Mouse (Mus musculus) adrenal gland, adult 8-10 months (tissue): ENCODE results near the gene Pikfyve. TPM values are rescaled to one million over a fixed set of nuclear protein-coding genes. Genes with fewer than 3 reads are reported as not detected.

Experiments
- DNase-seq: peaks from one replicate; pipeline ENCODE4 v3.0.0; 2022
- total RNA-seq, 4 experiments: library from RNA; stranded (reverse); gene quantifications; 2 replicates each; pipeline ENCODE4 v1.2.4; 2022

The Pikfyve gene
- 10 to 100 TPM; 36.5 to 49.2 (median 40.3) TPM for total RNA-seq

DNA sequence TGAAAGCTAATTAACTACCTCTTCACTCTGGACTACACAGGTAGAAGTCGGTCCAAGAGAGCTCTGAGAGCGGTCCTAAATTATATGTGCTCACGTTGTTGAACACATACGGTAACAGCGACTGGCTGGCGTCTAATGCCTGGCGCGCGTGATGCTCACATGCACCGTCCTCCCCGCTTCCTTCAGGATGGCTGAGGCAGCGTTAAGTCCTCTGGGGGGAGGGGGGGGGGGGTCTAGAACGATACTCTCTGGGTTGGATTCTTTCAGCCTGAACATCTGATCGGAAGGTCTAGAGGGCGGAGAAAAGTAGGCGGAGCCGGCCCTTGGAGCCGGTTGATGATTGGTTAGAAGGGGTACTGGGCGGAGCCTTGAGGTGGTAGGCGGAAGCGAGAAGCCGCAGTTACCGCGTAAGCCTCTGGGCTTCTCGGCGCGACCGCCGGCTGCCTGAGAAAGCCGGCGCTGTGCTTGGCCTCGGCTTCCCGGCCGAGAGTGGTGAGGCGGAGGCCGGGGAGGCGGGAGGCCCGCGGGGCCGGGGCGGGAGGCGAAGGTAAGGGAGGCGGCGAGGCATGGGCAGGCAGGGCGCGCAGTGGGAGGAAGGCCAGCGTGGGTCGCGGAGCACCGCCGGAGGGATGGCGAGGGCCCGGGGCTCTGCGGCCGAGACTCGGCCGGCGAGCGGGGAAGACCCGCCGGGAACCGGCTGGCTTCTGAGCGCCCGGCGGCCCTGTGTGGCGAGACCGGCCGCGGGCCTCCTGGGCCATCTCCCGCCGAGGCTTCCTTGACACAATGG, at the start of gene Pikfyve, which contains the start of gene Idh1:
Pikfyve (plus strand) TSS at position 397 of the 787 bp plus-strand sequence.
Idh1 (minus strand) TSS at position 214 of the 787 bp plus-strand sequence.
- DNase-seq: peak; percentile 96

DNA sequence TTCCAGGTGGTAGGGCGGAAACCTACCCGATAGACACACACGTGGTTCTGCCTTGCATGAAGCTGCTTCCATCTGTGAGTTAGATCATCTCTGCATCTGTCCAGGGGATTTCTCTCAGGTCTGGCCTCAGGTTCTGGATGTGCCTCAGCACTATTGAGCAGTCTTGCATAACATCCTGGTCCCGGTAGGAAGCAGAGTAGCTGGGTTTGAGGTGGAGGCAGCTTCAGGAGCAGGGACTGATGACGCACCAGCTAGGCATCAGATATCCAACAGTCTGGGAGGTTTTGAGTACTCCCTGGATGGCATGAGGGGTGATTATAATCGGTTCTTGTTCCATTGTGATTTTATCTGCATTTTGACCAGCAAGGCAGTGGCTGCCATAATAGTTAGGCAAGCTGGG, 48.9 kb upstream of the Pikfyve start:
- DNase-seq: no peak

DNA sequence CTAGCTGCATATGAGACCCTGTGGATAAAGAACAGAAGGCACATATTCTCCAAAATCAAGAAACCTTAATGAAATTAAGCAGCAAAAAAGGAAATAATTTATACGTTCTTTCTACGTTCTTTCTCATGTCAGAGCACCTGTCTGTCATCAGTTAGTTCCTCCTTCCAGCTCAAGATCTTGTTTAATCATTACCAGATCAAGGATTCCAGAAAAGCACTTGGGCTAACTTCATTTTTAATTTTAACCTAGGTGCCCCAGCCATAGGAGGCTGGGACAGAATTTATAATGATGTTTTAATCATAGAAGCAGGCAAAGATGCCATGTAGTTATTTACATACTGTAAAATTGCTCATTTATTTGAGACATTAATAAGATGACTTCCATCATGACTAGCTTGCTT, 41.7 kb upstream of the Pikfyve start:
- no peak for DNase-seq

DNA sequence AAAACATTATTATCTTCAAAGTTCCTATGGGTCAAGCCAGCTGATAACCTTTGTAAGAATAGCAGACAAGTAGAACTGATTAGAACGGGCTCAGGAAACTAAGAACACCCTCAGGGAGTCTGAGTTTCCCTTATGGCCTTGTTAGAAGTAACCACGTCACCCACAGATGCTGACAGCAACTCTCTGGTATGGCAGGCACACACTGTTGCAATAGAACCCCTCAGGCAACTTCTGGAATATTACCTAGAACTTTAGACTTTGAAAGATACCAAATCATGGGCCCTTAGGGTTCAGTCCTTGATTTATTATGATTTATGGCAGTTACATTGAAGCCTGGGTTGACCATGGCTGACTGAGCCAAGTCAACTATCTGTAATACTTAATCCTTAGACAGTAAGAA, 39.9 kb upstream of the Pikfyve start:
- no peak for DNase-seq

DNA sequence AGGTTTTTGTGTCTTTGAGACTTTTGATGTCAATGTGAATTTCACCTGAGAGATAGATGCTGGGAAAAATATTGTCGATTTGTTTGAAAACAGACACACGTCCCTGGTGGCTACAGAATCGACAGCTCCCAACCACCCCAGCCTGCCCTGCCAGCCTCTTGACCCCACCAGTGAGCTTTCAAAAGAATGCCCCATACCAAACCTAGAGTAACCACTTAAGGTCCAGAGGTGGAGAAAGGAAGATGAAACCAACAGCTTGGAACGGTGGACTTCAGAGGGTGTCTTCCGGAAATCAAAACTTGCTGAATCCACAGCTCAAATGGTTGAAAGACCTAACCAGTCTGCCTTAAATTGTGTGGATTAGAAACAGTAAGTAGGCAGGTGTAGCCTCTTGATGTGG, 39.2 kb upstream of the Pikfyve start:
- no peak for DNase-seq

DNA sequence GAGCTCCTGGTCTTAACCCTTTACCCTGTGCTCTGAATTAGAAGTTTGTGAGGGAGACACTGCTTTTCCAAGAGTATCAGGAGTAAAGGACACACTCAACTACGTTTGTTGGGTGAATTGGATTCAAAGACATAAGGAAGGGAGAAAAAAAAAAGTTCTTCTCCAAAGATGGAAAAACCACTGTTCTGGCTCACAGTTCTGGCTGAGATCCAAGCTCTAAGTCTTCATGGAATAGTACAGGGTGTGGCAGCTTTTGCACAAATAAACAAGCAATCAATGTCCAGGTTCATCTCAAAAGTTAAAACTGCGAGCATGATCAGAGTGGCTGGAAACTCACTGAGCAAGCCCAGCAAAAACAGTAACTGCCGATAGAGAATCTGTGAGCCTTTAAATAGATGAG, 38.5 kb upstream of the Pikfyve start:
- no peak for DNase-seq

DNA sequence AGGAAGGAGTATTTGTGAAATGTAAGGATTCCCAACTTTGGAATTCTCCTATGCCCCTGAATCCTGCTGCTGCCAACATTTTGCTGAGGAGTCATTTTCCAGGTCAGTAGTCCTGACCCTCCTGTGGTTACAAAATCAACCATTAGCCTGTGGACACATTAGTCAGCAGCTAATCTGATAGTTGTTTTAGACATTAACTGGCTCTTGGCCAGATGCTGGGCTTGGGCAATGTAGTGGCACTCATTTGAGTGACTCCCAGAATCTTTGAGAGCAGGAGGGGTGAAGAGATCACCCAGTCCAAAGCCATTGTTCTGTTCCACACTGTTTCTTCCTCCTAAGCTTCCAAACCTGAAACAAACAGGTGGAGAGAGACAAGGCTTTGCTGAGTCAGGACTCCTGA, 31.7 kb upstream of the Pikfyve start:
- peak; percentile 82 for DNase-seq

DNA sequence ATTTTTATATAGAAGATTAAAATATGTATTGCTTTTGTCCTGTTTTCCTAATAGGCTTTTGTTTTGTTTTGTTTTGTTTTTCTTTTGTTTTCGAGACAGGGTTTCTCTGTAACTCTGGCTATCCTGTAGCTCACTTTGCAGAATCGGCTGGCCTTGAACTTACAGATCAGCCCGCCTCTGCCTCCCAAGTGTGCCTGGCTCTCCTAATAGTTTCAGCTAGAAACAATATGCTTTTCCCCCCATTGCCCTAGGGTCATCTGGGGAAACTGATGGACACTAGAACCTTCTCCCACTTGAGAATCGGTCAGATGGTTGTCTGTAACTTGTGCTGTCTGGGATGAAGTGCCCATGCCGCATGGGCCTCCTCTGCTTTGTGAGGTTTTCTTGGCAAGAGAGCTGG, 30.4 kb upstream of the Pikfyve start:
- DNase-seq: no peak

DNA sequence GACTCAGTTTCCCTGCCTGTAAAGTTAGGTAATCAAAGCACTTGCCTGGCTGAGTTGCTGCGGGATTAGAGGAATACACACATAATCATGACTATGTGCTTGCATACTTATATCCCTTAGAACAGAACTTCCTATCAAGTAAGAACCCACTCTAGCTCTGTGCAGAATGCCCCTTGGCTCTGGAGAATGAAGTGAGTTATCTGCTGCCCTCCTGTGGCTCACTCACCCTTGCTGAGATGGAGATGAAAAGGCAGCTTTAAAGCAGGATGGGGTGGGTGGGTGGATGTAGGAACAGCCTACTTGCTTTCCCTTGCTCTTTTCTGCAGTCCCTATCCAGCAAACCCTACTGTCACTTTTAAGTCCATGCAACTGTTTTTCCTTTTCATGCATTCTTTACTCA, 24.3 kb upstream of the Pikfyve start:
- DNase-seq: no peak

DNA sequence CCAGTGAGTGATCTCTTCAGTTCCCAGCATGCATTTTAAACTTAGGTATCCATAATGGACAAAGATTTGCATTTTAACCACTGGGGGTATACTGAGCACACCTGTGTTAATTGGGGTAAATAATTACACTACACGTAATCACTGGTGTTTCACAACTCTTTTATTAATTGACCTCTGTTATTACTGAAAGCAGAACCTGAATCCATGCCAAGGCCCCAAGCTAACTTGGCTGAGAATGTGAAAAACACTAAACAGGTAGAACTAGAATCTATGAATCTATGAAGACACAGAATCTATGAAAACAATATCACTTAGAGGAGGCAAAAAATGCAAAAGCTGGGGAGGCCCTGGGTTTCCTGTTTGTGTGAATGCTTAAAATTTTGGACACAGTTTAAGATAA, 19.0 kb upstream of the Pikfyve start:
- DNase-seq: no peak

DNA sequence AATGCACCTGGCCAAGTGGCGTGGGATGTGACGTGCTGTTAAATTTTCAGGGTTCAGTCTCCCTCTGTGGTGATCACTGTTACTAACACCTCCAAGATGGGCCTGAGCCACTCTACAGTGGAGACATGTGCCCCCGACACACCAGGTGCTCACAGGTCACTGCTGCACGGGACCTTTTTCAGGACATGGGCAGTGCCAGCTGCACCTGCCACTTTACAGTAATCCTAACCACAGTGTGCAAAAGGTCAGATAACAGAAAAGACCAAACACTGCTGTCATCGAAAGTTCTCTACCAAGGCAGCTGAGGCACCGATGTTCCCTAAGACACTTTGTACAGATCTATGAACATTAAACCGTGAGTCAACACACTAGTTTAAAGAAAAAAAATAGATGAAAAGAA, 16.9 kb upstream of the Pikfyve start:
- no peak for DNase-seq

DNA sequence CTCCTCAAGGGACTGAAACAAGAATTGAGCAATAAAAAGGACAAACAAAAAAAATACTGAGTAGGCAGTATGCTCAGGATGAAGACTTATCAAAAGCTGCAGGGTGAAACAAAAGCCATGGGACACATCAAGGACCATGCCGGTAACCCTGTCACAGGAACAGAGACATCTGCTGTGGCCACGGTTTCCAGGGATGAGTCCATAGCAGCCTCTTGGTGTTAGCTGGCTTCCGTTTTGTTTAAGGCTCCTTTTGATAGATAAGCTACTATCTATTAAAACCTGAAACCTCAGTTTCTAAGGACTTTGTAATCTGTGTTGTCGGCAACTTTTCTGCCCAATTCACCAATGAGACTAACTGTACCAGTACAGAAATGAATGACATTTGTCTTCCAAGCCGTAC, 16.5 kb upstream of the Pikfyve start:
- no peak for DNase-seq

DNA sequence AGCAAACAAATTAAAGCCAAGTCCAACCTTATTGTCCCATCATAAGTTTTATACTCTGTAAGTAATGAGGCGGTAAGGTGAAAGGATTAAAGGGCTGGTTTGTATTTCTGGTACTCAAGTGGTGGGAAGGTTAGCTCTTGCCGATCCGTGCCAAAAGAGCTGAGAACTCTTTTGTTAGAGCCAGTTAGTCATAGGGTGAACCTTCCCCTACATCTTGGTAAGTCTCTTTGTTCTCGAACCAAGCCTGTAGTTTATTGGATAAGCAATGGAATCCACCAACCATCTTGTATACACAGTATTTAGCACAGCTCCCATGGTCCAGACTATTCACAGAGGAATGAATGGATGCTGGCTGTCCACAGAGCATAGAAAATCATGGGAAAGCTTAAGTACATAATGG, 14.9 kb upstream of the Pikfyve start:
- no peak for DNase-seq

DNA sequence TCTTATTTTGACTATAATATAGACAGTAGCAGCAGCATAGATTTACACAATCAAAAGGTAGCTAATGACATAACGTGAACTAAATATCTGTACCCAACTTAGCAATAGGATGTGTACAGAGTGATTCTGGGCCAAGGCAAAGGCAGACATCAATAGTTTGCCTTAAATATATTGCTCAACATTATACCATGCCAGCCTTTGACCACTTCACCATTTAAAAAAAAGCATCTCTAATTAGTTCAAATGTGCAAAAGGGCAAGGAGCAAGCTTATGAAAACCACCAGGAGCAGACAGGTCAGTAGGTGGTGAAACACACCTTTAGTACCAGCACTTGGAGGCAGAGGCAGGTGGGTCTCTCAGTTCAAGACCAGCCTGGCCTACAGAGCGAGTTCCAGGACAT, 12.8 kb upstream of the Pikfyve start:
- no peak for DNase-seq

DNA sequence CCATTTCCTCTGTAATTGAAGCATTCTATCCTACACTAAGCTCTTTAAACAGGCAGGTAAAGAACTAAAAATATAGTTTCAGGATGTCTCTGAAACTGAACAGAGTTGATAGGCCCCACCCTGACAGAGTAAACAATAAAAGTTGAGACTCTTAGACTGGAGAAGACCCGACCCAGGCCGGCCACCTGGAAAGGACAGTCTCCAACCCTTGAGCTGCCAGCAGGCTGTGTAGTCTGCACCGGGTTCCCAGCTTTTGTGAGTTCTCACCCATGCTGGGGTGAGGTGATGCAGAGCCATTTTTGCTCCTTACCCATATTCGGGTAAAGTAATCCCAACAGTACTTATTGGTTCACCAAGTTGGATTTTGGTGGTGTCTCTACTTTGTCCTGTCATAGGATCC, 10.3 kb upstream of the Pikfyve start:
- DNase-seq: no peak

DNA sequence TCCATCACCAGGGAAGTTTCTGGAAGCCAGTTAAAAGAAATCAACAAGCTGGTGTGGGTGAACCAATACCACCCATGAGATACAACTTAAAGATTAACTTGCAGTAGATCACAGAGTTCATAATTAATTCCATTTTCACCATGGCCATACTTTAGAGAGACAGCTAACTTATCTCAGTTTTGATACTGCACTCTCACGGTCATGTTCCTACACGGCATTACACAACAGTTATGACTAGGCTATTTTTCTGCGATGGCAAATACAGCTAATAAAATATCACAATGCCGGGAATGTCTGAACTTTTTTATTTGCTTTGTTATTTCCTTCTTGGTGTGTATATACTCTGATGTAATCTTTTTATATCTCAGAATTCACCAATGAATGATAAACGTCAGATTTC, 9.6 kb upstream of the Pikfyve start:
- DNase-seq: no peak

DNA sequence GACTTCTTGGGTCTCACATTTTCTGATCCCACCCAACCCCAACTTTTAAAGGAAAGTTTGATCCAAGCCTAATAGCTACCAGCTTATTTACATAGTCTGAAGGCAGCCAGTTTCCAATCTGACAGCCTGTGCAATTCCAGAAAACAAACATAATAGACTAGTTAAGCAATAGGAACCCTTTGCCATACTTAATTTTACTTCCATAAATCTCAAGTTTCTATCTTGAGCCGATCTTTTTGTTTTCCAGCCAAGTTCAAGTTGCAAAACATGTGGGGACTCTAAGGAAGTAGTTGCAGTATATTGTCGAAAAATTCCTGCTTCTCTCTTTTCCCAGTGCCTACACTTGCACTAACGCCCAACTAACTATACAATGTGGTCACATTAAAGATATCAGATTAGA, 9.0 kb upstream of the Pikfyve start:
- no peak for DNase-seq

DNA sequence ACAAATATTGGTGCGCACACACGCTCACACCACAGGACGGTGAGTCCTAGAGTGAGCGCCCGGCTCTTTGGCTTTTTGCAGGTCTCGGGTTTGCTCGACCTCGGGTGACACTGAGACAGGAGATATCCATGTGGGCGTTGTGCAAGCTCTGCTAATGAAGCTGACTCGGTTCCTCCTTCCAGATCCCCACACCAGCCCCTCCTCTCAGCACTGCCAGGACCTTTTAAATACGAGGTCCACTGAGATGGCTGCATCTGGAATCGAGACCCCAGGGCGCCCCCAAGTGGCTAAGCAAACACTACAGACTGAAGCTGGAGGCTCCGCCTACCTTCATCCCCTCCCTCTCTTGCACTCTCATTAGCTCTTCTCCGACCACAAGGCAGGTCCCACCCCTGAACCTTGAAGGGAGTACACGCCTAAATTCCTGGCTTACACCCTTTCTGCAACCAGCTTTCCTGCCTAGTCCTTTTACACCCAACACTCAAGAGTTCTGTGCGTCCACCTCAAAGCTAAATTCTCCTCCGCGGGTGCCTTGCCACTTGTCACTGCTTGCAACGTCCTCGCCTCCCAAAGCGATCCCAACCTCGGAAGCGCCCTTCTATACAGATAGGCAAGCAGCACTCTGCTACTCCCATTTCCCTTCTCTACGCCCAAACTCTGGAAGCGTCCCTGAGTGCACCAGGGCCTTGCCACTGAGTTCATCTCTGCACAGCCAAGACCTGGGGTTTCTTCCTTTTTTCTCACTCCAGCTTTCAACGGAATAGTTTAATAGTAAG, 8.2 kb upstream of the Pikfyve start:
- DNase-seq: peak; percentile 98

DNA sequence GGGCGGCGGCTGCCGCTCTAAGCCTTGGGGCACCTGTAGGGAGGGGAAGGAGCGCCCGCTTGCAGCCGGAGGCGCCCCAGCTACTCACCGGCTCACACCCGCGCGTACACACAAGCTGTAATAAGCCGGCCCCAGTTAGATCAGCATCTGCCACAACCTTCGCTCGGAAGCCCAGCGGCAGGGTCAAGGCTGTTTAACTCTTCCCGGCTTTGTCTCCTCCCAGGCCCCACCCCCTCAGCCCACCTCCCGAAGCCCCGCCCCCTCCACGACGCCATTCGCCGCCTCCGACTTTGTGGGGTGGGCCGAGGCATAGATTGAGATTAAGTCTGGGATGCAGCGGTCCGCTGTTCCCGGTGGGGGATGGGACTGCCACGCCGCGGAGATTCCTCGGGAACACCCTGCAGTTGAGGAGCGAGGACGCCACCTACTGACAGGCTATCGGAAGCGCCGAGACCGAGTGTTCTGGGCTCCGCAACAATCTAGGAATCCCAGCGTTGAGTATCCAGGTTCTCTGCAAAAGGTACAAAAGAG, 7.5 kb upstream of the Pikfyve start:
- peak; percentile 98 for DNase-seq

DNA sequence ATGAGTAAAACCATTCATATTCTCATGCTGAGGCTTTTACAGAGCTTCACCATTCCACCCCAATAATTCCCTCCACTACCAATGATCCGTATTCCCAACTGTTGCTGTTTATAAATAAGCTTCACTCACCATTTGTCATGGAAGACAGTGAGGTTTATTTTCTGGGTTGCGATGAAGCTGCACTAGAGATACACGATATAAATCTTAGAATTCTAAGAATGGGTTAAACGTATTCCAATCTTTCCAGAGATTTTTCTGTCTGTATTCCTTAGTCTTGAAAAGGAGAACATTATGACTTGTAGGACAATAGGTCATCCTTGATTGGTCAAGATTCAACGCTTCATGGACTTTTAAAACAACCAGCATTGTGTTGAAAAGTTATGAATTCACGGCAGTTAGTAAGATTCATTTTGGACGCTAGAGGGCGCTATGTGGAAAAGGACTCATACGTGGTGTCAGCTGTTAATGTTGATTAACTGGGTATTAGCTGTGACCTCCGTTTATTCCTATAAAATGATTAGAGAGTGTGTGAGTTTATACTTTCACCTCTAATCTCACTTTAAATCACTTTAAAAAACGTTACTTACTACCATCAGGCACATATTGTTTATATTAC, 6.7 kb upstream of the Pikfyve start:
- no peak for DNase-seq

DNA sequence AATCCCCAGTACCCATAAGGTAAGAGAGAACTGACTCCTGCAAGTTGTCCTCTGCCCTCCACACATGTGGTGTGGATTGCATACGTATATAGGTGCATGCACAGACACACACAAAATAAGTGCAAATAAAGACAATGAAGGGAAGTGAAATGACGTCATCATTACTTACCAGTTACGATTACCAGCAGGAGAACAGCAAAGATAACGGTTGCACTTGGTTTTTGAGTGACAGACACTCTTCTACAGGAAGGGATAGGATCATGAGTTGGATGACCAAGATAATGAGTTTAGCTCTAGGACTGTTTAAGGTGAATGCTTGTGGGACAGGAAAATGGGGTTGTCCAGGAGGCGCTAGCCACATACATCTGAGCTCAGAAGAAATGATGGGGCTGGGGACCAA, 5.0 kb upstream of the Pikfyve start:
- no peak for DNase-seq

DNA sequence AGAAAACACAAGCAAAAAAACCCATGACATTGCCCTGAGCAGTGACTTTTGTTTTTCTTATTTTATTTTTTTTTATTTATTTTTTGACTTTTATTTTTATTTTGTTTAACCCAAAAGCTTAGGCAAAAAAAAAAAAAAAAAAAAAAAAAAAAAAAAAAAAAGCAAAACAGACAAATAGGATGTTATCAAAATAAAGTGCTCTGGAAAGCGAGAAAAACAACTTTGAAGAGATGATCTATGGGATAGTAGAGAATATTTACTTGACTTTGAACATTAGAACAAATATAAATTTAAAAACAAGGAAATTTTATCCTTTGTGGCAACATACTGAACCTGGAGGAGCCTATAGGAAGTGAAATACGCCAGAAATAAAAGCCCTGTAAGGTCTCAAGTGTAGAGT, 2.5 kb upstream of the Pikfyve start:
- no peak for DNase-seq

DNA sequence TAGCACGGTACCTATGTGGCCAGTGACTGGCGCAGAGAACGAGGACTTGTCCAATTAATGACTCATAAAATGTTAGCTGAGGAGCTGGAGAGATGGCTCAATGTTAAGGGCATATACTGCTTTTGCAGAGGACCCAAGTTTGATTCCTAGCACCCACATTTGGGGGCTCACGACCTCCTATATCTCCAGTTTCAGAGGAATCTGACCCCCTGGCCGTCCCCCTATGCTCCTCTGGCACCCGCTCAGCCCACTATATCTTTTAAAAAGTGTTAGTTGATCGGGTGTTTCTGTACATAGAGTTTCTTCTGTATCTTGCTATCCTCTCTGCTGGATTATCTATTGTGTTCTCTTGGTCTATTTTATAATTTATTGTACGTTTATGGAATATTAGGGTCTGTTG, 1.5 kb upstream of the Pikfyve start:
- no peak for DNase-seq
